Mouse (Mus musculus): Measurements from ENCODE around the gene Nmrk2. TPM values are rescaled to one million over a fixed set of nuclear protein-coding genes. Genes with fewer than 3 reads are reported as not detected.
A peak's percentile ranks its signal among the peaks of the same experiment; 100 is the strongest.

Gene Nmrk2
- polyA plus RNA-seq, 1 experiment: not detected

GRCm38 (mm10) chr10:81240876-81241275 lies 39.0 kb upstream of the Nmrk2 start:
- peak; percentile 40; the same call in 1 of the 2 replicates for TF ChIP-seq CTCF (IDR thresholded peaks at IDR 0.05; ENCODE audit: control insufficient read depth, insufficient read depth, insufficient replicate concordance, low read depth, low read length)
- TF ChIP-seq POLR2A (IDR thresholded peaks at IDR 0.05; ENCODE audit: control insufficient read depth, low read depth, low read length): no peak
- H3K4me1 ChIP-seq (ENCODE audit: control insufficient read depth, insufficient read depth, low read length): peaks cover 6% of the 10 kb centered on the region; the same call in 1 of the 2 replicates

GRCm38 (mm10) chr10:81238618-81239017 lies 36.8 kb upstream of the Nmrk2 start:
- Histone ChIP-seq H3K36me3 (ENCODE audit: control insufficient read depth, insufficient read depth, low read length) (no peaks in the 10 kb centered on the region), H3K27ac (ENCODE audit: control insufficient read depth, insufficient read depth, low read depth, low read length) (no peak overlapping the region), H3K27me3 (ENCODE audit: control insufficient read depth, insufficient read depth, low read length) (no peaks in the 10 kb centered on the region), H3K4me1 (ENCODE audit: control insufficient read depth, insufficient read depth, low read length) (peaks cover 7% of the 10 kb centered on the region), H3K4me3 (ENCODE audit: control insufficient read depth, low read depth, low read length) (no peak overlapping the region)
- TF ChIP-seq POLR2A (IDR thresholded peaks at IDR 0.05; ENCODE audit: control insufficient read depth, low read depth, low read length): no peak
- TF ChIP-seq CTCF (IDR thresholded peaks at IDR 0.05; ENCODE audit: control insufficient read depth, insufficient read depth, insufficient replicate concordance, low read depth, low read length): no peak

More at GRCm38 (mm10) chr10:81240876-81241275, 39.0 kb upstream of the Nmrk2 start:
- H3K27ac ChIP-seq (ENCODE audit: control insufficient read depth, insufficient read depth, low read depth, low read length): no peak overlapping the region
- H3K36me3 ChIP-seq (ENCODE audit: control insufficient read depth, insufficient read depth, low read length): no peaks in the 10 kb centered on the region
- H3K27me3 ChIP-seq (ENCODE audit: control insufficient read depth, insufficient read depth, low read length): no peaks in the 10 kb centered on the region
- no peak overlapping the region for H3K4me3 ChIP-seq (ENCODE audit: control insufficient read depth, low read depth, low read length)

GRCm38 (mm10) chr10:81236471-81237268 lies 34.8 kb upstream of the Nmrk2 start:
- no peaks in the 10 kb centered on the region for H3K36me3 ChIP-seq (ENCODE audit: control insufficient read depth, insufficient read depth, low read length)
- TF ChIP-seq POLR2A (IDR thresholded peaks at IDR 0.05; ENCODE audit: control insufficient read depth, low read depth, low read length) (no peak), CTCF (IDR thresholded peaks at IDR 0.05; ENCODE audit: control insufficient read depth, insufficient read depth, insufficient replicate concordance, low read depth, low read length) (no peak)
- no peak overlapping the region for H3K4me3 ChIP-seq (ENCODE audit: control insufficient read depth, low read depth, low read length)
- no peaks in the 10 kb centered on the region for H3K27me3 ChIP-seq (ENCODE audit: control insufficient read depth, insufficient read depth, low read length)
- H3K27ac ChIP-seq (ENCODE audit: control insufficient read depth, insufficient read depth, low read depth, low read length): no peak overlapping the region
- H3K4me1 ChIP-seq (ENCODE audit: control insufficient read depth, insufficient read depth, low read length): peaks cover 15% of the 10 kb centered on the region

GRCm38 (mm10) chr10:81234206-81234605 lies 32.4 kb upstream of the Nmrk2 start:
- H3K4me1 ChIP-seq (ENCODE audit: control insufficient read depth, insufficient read depth, low read length): peaks cover 8% of the 10 kb centered on the region
- no peaks in the 10 kb centered on the region for H3K27me3 ChIP-seq (ENCODE audit: control insufficient read depth, insufficient read depth, low read length)
- no peak overlapping the region for H3K4me3 ChIP-seq (ENCODE audit: control insufficient read depth, low read depth, low read length)
- H3K36me3 ChIP-seq (ENCODE audit: control insufficient read depth, insufficient read depth, low read length): no peaks in the 10 kb centered on the region
- TF ChIP-seq POLR2A (IDR thresholded peaks at IDR 0.05; ENCODE audit: control insufficient read depth, low read depth, low read length) (no peak), CTCF (IDR thresholded peaks at IDR 0.05; ENCODE audit: control insufficient read depth, insufficient read depth, insufficient replicate concordance, low read depth, low read length) (no peak)
- no peak overlapping the region for H3K27ac ChIP-seq (ENCODE audit: control insufficient read depth, insufficient read depth, low read depth, low read length)

GRCm38 (mm10) chr10:81233226-81233585 lies 31.4 kb upstream of the Nmrk2 start:
- no peaks in the 10 kb centered on the region for H3K27me3 ChIP-seq (ENCODE audit: control insufficient read depth, insufficient read depth, low read length)
- H3K27ac ChIP-seq (ENCODE audit: control insufficient read depth, insufficient read depth, low read depth, low read length): no peak overlapping the region
- H3K4me3 ChIP-seq (ENCODE audit: control insufficient read depth, low read depth, low read length): peak overlapping the region; percentile 85
- H3K36me3 ChIP-seq (ENCODE audit: control insufficient read depth, insufficient read depth, low read length): no peaks in the 10 kb centered on the region
- TF ChIP-seq POLR2A (IDR thresholded peaks at IDR 0.05; ENCODE audit: control insufficient read depth, low read depth, low read length) (no peak), CTCF (IDR thresholded peaks at IDR 0.05; ENCODE audit: control insufficient read depth, insufficient read depth, insufficient replicate concordance, low read depth, low read length) (no peak)
- peaks cover 8% of the 10 kb centered on the region for H3K4me1 ChIP-seq (ENCODE audit: control insufficient read depth, insufficient read depth, low read length)

DNA sequence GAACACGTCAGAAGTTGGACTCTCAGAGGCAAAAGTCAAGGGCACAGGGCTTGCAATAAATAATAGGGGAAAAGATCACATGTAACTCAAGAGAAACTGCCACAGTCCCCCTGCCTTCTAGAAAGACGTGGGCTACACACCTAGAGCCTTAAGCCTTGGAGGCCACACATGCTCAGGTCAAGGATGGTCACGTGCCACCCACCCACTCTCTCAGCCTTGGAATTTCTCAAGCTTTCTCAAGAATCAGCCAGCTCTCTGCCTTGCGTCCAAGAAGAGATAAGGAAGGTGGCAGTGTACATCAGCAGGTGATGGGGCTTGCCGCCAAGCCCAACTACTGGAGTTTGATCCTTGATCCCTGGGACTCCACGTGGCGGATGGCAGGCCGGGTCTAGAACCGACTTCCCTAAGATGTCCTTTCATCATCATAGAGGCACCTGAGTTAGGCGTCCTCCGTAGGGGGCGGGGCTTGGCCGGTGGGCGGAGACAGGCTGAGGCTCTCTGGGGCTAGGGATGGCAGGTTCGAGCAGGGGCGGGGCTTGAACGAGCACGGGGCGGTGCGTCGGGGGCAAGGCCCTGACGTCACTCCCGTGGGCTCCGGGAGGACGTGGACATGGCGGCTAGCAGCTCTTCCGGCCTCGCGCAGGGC lies 30.9 kb upstream of the Nmrk2 start, which contains the start of gene Zfr2:
Gene Zfr2, plus strand, starts transcription at position 576 of the 646 bp plus-strand sequence.
- H3K27me3 ChIP-seq (ENCODE audit: control insufficient read depth, insufficient read depth, low read length): no peaks in the 10 kb centered on the region
- H3K4me1 ChIP-seq (ENCODE audit: control insufficient read depth, insufficient read depth, low read length): peaks cover 8% of the 10 kb centered on the region
- peak; percentile 67 for TF ChIP-seq POLR2A (IDR thresholded peaks at IDR 0.05; ENCODE audit: control insufficient read depth, low read depth, low read length)
- no peak for TF ChIP-seq CTCF (IDR thresholded peaks at IDR 0.05; ENCODE audit: control insufficient read depth, insufficient read depth, insufficient replicate concordance, low read depth, low read length)
- no peaks in the 10 kb centered on the region for H3K36me3 ChIP-seq (ENCODE audit: control insufficient read depth, insufficient read depth, low read length)
- H3K4me3 ChIP-seq (ENCODE audit: control insufficient read depth, low read depth, low read length): peak within 1 kb of the TSS; percentile 85
- no peak within 1 kb of the TSS for H3K27ac ChIP-seq (ENCODE audit: control insufficient read depth, insufficient read depth, low read depth, low read length)

DNA sequence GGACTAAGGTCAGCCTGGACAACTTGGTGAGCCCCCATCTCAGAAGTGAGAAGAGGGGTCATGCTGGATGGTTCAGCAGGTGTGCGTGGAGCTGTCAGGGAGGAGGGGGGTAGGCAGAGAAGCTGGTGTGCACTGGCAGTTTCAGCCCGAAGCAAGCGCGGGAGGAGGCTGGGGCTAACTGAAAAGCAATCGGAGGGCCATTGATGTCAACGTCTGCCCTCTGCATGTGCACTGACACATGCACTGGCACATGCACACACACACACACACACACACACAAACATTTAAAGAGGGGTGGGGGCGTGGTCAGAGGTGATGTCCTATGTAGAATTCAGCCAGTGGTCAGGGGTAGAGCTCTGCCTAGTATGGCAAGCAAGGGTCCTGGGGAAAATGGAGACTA lies 29.6 kb upstream of the Nmrk2 start:
- Histone ChIP-seq H3K4me3 (ENCODE audit: control insufficient read depth, low read depth, low read length) (no peak overlapping the region), H3K27ac (ENCODE audit: control insufficient read depth, insufficient read depth, low read depth, low read length) (no peak overlapping the region), H3K27me3 (ENCODE audit: control insufficient read depth, insufficient read depth, low read length) (no peaks in the 10 kb centered on the region), H3K4me1 (ENCODE audit: control insufficient read depth, insufficient read depth, low read length) (peaks cover 8% of the 10 kb centered on the region), H3K36me3 (ENCODE audit: control insufficient read depth, insufficient read depth, low read length) (no peaks in the 10 kb centered on the region)
- TF ChIP-seq CTCF (IDR thresholded peaks at IDR 0.05; ENCODE audit: control insufficient read depth, insufficient read depth, insufficient replicate concordance, low read depth, low read length): no peak
- no peak for TF ChIP-seq POLR2A (IDR thresholded peaks at IDR 0.05; ENCODE audit: control insufficient read depth, low read depth, low read length)

Data from testis, adult 2 months (tissue).